Mouse (Mus musculus) urinary bladder, adult 2 months (tissue): ENCODE data around the gene Olfr1164. TPM values are rescaled to one million over a fixed set of nuclear protein-coding genes. Genes with fewer than 3 reads are reported as not detected.

ENCODE experiments used
- DNase-seq: peaks from one replicate; pipeline ENCODE4 v3.0.0; 2022; ENCODE audit warnings: low spot score
- polyA plus RNA-seq: library from polyadenylated mRNA; depleted of rRNA; stranded (reverse); fragments of >200 nt; gene quantifications from 2 replicates; pipeline ENCODE4 v1.2.3, GENCODE M21; 2012; rRNA removed

Gene Olfr1164
- not detected in 2 replicates for polyA plus RNA-seq

- no peak for DNase-seq
Observed at GRCm38 (mm10) chr2:88093866-88094265, at the start of gene Olfr1164. Gene Olfr1164 (minus strand): TSS chr2:88093966.

- no peak for DNase-seq
Observed at GRCm38 (mm10) chr2:88128172-88128571, 34.4 kb upstream of the Olfr1164 start, which contains the start of gene Olfr1166. Gene Olfr1166 (minus strand): TSS chr2:88128272.

DNA sequence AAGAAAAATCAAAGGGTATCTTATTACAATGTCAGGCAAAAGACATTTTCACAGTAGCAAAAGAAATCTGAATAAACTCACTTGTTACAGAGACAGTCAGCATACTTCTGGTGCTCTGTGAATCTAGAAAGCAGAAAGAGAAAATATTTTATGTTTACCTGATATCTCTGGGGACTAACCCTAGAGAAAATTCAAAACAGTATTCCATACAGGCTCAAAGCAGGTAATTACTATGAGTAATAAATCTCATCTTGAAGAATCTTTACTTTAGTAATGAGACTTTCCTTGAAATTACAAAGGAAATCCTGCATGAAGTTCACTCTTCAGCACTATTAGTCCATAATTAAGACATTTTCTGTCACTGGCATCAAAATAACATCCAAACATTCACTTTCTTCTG lies 22.0 kb downstream of the Olfr1164 start, which contains the start of gene Olfr1163:
Olfr1163 (minus strand) TSS at position 101 of the 400 bp plus-strand sequence.
- no peak for DNase-seq

GRCm38 (mm10) chr2:88063587-88063986 lies 30.2 kb downstream of the Olfr1164 start:
- no peak for DNase-seq

DNA sequence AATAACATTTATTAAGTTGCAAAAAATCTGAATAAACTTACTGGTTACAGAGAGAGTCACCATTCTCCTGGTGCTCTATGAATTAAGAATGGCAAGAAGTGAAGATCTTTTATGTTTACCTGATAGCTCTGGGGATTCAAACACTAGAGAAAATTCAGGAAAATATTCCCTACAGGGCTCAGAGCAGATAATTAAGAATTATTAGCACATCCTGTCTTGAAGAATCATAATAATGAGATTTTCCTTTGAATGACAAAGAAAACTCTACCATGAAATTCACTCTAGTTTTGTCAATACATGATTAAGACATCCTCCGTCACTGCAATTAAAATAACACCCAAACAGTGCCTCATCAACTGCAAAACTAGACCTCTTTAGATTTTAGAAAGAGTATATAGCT lies 42.7 kb downstream of the Olfr1164 start, which contains the start of gene Olfr1162:
Olfr1162 (minus strand) TSS at position 101 of the 400 bp plus-strand sequence.
- DNase-seq, result no peak

Other genes starting within 250 kb of the Olfr1164 start
- not detected in 2 replicates for gene Olfr1150-ps1, start 250.0 kb downstream of the Olfr1164 start, polyA plus RNA-seq
- not detected in 2 replicates for gene Olfr1151, start 238.1 kb downstream of the Olfr1164 start, polyA plus RNA-seq
- not detected in 2 replicates for gene Olfr1152, start 227.5 kb downstream of the Olfr1164 start, polyA plus RNA-seq
- gene Olfr1153, start 199.0 kb downstream of the Olfr1164 start, polyA plus RNA-seq, result not detected in 2 replicates
- not detected in 2 replicates for gene Olfr1154, start 188.8 kb downstream of the Olfr1164 start, polyA plus RNA-seq
- gene Olfr1155, start 148.8 kb downstream of the Olfr1164 start, polyA plus RNA-seq, result not detected in 2 replicates
- not detected in 2 replicates for gene Olfr1156, start 140.9 kb downstream of the Olfr1164 start, polyA plus RNA-seq
- not detected in 2 replicates for gene Olfr1157, start 125.7 kb downstream of the Olfr1164 start, polyA plus RNA-seq
- gene Olfr74, start 119.3 kb downstream of the Olfr1164 start, polyA plus RNA-seq, result not detected in 2 replicates
- not detected in 2 replicates for gene Olfr1158, start 103.9 kb downstream of the Olfr1164 start, polyA plus RNA-seq
- gene Olfr1160, start 85.7 kb downstream of the Olfr1164 start, polyA plus RNA-seq, result not detected in 2 replicates
- gene Olfr1161, start 71.2 kb downstream of the Olfr1164 start, polyA plus RNA-seq, result not detected in 2 replicates
- gene Olfr73, start 56.3 kb downstream of the Olfr1164 start, polyA plus RNA-seq, result not detected in 2 replicates
- gene Olfr1162, start 42.8 kb downstream of the Olfr1164 start, polyA plus RNA-seq, result not detected in 2 replicates
- not detected in 2 replicates for gene Olfr1163, start 22.1 kb downstream of the Olfr1164 start, polyA plus RNA-seq
- not detected in 2 replicates for gene Olfr1166, start 34.3 kb upstream of the Olfr1164 start, polyA plus RNA-seq
- not detected in 2 replicates for gene Olfr1167, start 61.2 kb upstream of the Olfr1164 start, polyA plus RNA-seq
- gene Olfr1168, start 87.9 kb upstream of the Olfr1164 start, polyA plus RNA-seq, result not detected in 2 replicates
- not detected in 2 replicates for gene Olfr1170, start 134.4 kb upstream of the Olfr1164 start, polyA plus RNA-seq
- not detected in 2 replicates for gene Olfr1173, start 185.9 kb upstream of the Olfr1164 start, polyA plus RNA-seq
- gene Olfr1174-ps, start 221.2 kb upstream of the Olfr1164 start, polyA plus RNA-seq, result not detected in 2 replicates
- not detected in 2 replicates for gene Olfr1175-ps, start 233.2 kb upstream of the Olfr1164 start, polyA plus RNA-seq
- not detected in 2 replicates for gene Olfr1176, start 242.8 kb upstream of the Olfr1164 start, polyA plus RNA-seq